Mouse (Mus musculus): ENCODE data around the gene Popdc2. TPM values are rescaled to one million over a fixed set of nuclear protein-coding genes. Genes with fewer than 3 reads are reported as not detected.

Popdc2 gene
- total RNA-seq, 2 experiments from 2014 or later, result 0.64 to 0.89 TPM

DNA sequence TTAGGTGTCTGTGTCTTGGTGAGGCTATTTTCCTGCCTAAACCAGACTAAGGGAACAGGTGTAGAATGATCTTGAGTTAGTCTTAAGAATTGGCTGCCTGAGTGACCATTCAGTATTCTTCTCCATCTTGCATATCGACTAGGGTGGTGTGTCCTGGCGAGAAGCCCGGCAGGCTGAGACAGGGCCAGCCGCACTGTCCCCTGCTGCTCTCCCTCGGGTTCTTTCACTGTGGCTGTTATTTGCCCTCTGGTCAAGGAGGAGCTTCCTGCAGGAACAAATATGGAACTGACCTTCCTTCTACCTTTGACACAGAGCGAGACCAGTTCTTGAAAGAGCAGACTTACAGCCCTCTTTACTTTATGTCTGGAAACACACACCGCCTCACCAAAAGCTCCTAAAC is 10.0 kb upstream of the Popdc2 start:
- intact Hi-C loops (cut with DNase I), result no loop called here
- no peak for DNase-seq (ENCODE audit: low spot score in 2 of 2)

- intact Hi-C loops (cut with DNase I), result no loop called here
These were observed 9.2 kb upstream of the Popdc2 start for GRCm38 (mm10) chr16:38352851-38353250.

GRCm38 (mm10) chr16:38353642-38354041 is 8.4 kb upstream of the Popdc2 start:
- intact Hi-C loops (cut with DNase I), result no loop called here
- DNase-seq (ENCODE audit: low spot score in 2 of 2), result no peak

More at GRCm38 (mm10) chr16:38352851-38353250, 9.2 kb upstream of the Popdc2 start:
- no peak for DNase-seq (ENCODE audit: low spot score in 2 of 2)

- intact Hi-C loops (cut with DNase I), result no loop called here
These were observed 7.7 kb upstream of the Popdc2 start for GRCm38 (mm10) chr16:38354185-38354913.

DNA sequence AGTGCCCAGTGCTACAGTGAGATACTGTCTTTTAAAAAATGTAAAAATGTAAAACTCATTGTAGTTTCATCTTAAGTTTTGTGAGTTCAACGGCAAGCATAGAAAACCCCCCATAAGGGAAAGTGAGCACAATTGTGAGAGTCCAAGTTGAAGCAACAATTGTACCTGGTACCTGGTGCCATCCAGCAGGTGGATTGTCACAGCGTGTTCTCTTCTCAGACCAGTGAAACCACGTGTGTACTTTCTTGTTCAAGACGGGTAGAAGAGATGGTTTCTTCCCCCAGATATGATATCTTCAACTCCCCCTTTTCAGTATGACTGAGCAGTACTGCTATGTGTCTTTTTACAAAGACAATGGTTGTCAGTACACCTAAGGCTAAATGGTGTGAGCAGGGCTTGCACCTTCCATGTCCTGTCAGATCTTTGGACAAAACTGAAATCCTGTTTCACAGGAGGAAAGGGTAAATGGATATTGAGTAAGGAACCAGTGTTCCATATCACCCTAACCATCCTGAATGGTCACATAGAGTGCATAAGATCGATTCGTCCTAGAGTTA is 3.7 kb upstream of the Popdc2 start:
- intact Hi-C loops (cut with DNase I), result no loop called here
- DNase-seq (ENCODE audit: low spot score in 2 of 2), result no peak

More at GRCm38 (mm10) chr16:38354185-38354913, 7.7 kb upstream of the Popdc2 start:
- no peak for DNase-seq (ENCODE audit: low spot score in 2 of 2)

DNA sequence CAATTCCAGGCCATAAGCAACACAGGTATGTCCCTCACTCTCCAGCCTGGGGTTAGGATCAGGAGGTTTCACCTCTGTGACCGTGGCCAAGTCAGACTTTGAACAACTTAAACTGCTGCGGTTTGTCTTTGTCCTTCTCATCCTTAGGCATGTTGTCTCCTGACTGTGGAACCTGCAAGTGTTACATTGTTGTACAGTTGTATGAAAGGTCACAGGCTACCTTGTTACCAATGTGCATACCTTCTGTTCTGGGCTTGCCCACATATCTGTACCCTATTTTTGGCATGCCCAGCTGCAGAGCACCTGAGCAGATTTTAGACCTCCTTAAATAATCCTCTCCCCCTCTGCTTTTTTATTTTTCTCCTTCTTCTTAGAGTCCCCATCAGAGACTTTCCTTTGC is 2.8 kb upstream of the Popdc2 start:
- intact Hi-C loops (cut with DNase I), result no loop called here
- no peak for DNase-seq (ENCODE audit: low spot score in 2 of 2)

GRCm38 (mm10) chr16:38359857-38360256 is 2.2 kb upstream of the Popdc2 start:
- intact Hi-C loops (cut with DNase I), result no loop called here
- DNase-seq (ENCODE audit: low spot score in 2 of 2), result no peak

- no peak for DNase-seq (ENCODE audit: low spot score in 2 of 2)
- intact Hi-C loops (cut with DNase I), result no loop called here
These were observed 1.7 kb upstream of the Popdc2 start for GRCm38 (mm10) chr16:38360317-38360716.

DNA sequence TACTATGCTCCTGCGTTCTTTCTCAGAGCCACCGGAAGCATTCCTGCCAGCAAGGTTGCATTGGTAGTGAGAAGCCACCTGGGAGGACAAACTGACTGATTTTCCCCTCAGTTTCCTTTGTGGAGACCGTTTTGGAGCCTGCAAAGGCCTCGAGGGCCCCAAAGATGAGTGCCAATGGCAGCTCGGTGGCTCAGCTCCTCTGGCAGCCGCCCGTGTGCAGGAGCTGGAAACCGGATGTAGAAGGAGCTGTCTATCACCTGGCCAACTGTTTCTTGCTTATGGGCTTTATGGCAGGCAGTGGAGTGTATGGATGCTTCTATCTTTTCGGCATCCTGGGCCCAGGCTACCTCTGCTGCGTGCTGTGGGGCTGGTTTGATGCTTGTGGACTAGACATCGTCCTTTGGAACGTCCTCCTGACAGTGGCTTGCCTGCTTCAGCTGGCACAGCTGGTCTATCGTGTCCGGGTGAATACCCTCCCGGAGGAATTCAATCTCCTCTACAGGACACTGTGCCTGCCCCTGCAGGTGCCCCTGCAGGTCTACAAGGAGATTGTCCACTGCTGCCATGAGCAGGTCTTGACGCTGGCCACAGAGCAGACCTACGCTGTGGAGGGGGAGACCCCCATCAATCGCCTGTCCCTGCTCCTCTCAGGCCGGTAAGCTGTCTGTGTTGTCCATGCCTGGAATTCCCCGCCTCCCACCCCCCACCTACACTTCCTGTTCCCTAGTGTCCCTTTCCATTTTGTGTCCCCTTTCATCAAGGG is 665 bp downstream of the Popdc2 start:
- no peak for DNase-seq (ENCODE audit: low spot score in 2 of 2)
- intact Hi-C loops (cut with DNase I), result no loop called here

DNA sequence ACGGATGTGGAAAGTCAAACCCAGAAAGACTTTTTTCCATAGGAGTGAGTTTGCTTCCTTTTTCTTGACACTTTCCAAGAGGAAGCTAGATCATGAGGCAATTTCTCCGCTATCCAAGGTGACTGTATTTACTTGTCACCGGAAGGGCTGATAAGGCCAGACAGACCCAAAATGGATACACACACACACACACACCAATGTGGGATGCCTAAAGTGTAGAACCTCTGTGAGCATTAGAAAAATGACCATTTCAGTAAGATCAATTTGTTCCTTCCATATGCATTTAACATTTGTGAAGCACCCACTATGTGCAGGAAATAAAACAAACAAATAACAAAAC is 1.2 kb downstream of the Popdc2 start:
- no peak for DNase-seq (ENCODE audit: low spot score in 2 of 2)
- intact Hi-C loops (cut with DNase I), result no loop called here

DNA sequence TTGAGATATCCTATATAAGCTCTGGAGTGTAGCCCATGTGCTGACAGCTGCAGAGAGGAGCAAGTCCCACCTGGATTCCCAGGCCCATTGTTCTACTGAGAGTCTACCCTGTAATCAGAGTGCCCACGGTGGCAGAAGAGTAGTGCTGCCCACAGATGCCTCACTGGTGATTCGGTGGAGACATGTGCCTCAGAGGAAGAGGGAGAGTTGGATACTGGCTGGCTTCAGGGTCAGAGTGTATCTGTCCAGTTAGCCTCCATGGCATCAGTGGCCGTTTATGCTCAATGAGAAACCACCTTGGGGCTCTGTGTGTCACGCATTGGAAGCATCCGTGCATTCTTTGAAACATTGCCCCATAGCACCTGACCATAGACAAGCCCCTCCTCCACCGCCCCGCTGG is 1.6 kb downstream of the Popdc2 start:
- intact Hi-C loops (cut with DNase I), result no loop called here
- no peak for DNase-seq (ENCODE audit: low spot score in 2 of 2)

- intact Hi-C loops (cut with DNase I), result no loop called here
- no peak for DNase-seq (ENCODE audit: low spot score in 2 of 2)
These were observed 3.4 kb downstream of the Popdc2 start for GRCm38 (mm10) chr16:38365390-38365789.

- intact Hi-C loops (cut with DNase I), result no loop called here
- peak in 1 of 2 experiments; percentile 17 for DNase-seq (ENCODE audit: low spot score in 2 of 2)
These were observed 4.2 kb downstream of the Popdc2 start for GRCm38 (mm10) chr16:38366231-38366630.

DNA sequence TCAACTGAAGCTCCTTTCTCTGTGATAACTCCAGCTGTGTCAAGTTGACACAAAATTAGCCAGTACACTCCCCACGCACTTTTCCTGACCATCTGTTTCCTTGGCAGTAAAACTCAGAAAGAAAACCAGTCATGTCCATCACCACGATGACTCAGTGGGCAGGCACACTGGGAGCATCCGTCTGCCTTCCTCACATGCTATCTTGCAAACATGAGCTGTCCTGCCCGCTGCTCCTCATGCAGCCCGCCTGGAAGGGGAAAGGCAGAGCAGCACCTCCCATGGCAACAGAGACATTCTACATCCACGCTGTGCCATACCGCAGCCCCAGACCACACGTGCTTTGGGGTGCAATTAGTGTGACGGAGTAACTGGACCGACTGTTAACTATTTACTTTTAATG is 6.3 kb downstream of the Popdc2 start:
- intact Hi-C loops (cut with DNase I), result no loop called here

DNA sequence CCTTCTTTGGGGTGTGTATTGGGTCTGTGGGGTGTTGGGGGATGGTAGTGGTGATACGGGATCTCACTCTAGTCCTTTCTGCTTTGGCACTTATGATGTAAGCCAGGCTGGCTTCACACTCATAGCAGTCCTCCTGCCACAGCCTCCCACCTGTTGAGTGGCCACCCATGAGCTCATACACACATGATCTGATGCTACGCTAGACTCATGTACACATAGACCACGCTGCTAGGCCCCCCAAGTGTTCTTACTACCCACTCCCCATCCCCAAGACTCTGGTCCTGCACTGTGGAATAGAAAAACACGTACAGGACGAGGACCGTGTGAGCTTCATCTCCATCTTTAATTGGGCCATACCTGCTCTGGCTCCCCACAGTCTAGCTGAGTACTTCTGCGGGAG is 7.0 kb downstream of the Popdc2 start:
- intact Hi-C loops (cut with DNase I), result no loop called here
- DNase-seq (ENCODE audit: low spot score in 2 of 2), result no peak

More for the DNA sequence above, 6.3 kb downstream of the Popdc2 start:
- DNase-seq (ENCODE audit: low spot score in 2 of 2), result peak; percentile 76 to 88

- no peak for DNase-seq (ENCODE audit: low spot score in 2 of 2)
- intact Hi-C loops (cut with DNase I), result no loop called here
These were observed 7.4 kb downstream of the Popdc2 start for GRCm38 (mm10) chr16:38369431-38369830.

DNA sequence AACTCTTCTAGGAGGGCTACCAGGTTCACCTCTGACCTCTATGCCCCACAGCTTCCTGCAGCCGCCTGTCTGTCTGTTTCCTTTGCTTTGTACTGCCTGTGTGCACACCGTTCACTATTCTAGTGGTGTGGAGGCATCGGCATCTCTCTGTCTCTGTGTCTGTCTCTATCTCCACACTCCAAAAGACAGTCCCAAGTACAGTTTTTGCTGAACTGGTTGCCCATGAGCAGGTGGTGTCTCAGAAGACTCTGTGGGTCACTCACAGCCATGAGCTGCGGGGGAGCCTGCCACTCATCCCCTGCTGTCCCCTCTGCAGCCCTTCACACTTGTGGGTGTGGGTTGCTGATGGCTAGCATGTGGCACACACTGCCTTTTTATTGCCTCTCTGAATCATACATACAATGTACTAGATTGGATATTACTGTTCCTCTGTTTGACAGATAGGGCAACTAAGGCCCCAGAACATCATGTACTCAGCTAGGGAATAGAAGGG is 8.0 kb downstream of the Popdc2 start:
- DNase-seq (ENCODE audit: low spot score in 2 of 2), result no peak
- intact Hi-C loops (cut with DNase I), result loop anchor here (10.0 kb wide), 1 partner anchor 115 kb away; no protein-coding TSS in a partner anchor

DNA sequence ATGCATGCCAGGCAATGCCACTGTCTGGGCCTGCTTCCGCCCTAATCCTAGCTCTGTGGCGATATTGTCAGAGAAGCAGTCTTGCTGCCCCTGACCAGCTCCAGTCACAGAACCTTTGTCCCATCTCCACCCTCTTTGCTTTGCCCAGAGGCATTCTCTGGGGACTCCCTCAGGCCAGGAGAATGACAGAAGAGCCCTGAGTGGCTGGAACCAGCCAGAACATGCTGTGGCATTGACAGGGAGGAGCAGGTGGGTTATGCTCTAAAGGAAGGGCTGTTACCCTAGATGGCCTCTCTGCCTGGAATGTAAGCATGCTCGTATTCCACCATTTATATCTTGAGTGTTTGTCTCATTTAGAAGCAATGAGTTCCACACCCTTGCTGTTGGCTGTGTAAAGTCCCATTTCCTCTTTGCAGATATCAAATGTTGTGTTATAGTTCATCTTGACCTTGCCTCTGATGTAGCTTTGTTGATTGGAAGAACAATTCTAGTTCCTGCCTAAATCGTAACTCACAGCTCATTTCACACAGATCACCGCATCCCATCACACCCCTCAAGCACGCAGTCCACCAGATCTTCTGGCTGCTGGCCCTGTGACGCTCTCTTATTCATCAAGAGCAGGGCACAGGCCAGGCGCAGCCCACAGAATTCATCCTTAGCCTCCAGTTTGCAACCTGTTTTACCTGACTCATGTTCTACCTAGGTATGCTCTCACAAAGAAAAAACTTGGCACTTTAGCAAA is 8.8 kb downstream of the Popdc2 start:
- DNase-seq (ENCODE audit: low spot score in 2 of 2), result no peak
- intact Hi-C loops (cut with DNase I), result loop anchor here (10.0 kb wide), 1 partner anchor 114 kb away; no protein-coding TSS in a partner anchor

GRCm38 (mm10) chr16:38371705-38372296 is 9.8 kb downstream of the Popdc2 start:
- DNase-seq (ENCODE audit: low spot score in 2 of 2), result no peak
- intact Hi-C loops (cut with DNase I), result loop anchor here (10.0 kb wide), 1 partner anchor 113 kb away; no protein-coding TSS in a partner anchor
